Comparison of ENCODE assay signal across 11 mouse cellular contexts in the genomic region with DNA sequence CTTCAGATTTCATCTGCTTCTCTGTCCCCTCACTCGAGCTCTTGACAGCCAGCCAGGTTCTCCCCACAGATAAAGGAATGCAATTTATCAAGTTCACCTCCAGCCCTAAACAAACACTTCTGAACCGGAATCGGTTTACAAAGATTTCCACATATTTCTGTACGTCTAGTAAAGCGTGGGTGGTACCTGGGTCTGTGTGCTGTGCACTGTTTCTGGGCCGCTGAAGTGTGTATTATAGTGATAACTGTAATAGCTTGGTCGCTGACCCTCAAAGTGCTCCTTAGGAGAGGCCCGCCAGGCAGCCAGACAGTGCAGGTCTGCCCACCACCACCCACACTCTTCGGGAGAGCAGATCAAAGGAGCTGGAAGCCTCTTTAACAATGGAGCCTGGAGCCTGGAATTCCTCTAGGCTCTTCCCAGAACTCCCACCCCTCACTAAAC. TPM values are rescaled to one million over a fixed set of nuclear protein-coding genes. Genes with fewer than 3 reads are reported as not detected.
DNase-seq lines count a peak whose midpoint lies in the region; ATAC-seq and TF ChIP-seq lines count a peak whose summit lies in the region.
"Had no signal": no experiment of that assay in that cellular context is flagged by ENCODE, and none has a peak within 500 bp of the region (broad histone marks: within the 10 kb centered on the region; RNA-seq: fewer than 3 reads in every experiment).

No protein-coding gene starts in this region.

- H3K36me3 ChIP-seq in intestine, embryonic 15.5 days = no peaks in the 10 kb centered on the region
- H3K36me3 ChIP-seq in myocyte (ENCODE audit: control insufficient read depth, insufficient read depth) = no peaks in the 10 kb centered on the region

- no peak overlapping the region for H3ac ChIP-seq in myocyte (ENCODE audit: control insufficient read depth, insufficient read length)

- H3K9me3 ChIP-seq in intestine, embryonic 15.5 days = no peaks in the 10 kb centered on the region

- peak; percentile 62 for ATAC-seq in intestine, embryonic 15.5 days

- H3K4me3 ChIP-seq in gastrocnemius, adult 2 months = no peak overlapping the region
- no peak overlapping the region for H3K4me3 ChIP-seq in intestine, embryonic 15.5 days (replicated peaks)
- no peak overlapping the region for H3K4me3 ChIP-seq in myocyte

- H3K79me2 ChIP-seq in myocyte (ENCODE audit: control insufficient read depth, insufficient read depth) = no peaks in the 10 kb centered on the region

- intact Hi-C loops in gastrocnemius, adult 2 months (cut with DNase I) = no loop called here

- H3K9ac ChIP-seq in intestine, embryonic 15.5 days = no peak overlapping the region

- peak overlapping the region; percentile 56; the same call in 1 of the 2 replicates for H3K27ac ChIP-seq in gastrocnemius, adult 2 months
- H3K27ac ChIP-seq in intestine, embryonic 15.5 days = 0 out of 2 replicates have a peak overlapping the region, but pooled peaks have one; percentile 1

- no peak overlapping the region for H3K4me2 ChIP-seq in intestine, embryonic 15.5 days (replicated peaks)
- peak overlapping the region; percentile 32 for H3K4me2 ChIP-seq in myocyte (ENCODE audit: low read depth)

- no peak for TF ChIP-seq POLR2A in myocyte (IDR thresholded peaks at IDR 0.05; ENCODE audit: insufficient read length, low read depth)

- no peak for TF ChIP-seq CTCF in gastrocnemius, adult 2 months (IDR thresholded peaks at IDR 0.05)

- 10% methylated on average over 9 of the region's 9 CpGs for WGBS in intestine, embryonic 15.5 days

- peaks cover 12% of the 10 kb centered on the region for H3K4me1 ChIP-seq in intestine, embryonic 15.5 days (replicated peaks)

- no peak for DNase-seq in gastrocnemius, adult 2 months
- DNase-seq in gastrocnemius, postnatal 25 days = no peak
- peak; percentile 33 to 67 for DNase-seq in lung, adult 18-20 months
- no peak for DNase-seq in lung, postnatal 25 days (ENCODE audit: low spot score)
- no peak for DNase-seq in left cerebral cortex, adult 18-20 months (ENCODE audit: low spot score in 2 of 2)
- no peak for DNase-seq in cerebellum, adult 9-11 months
- DNase-seq: adrenal gland, adult 8-10 months; cerebellum, postnatal 10 days; gastrocnemius, postnatal 14 days had no signal

- no peaks in the 10 kb centered on the region for H3K27me3 ChIP-seq in intestine, embryonic 15.5 days (replicated peaks)
- H3K27me3 ChIP-seq in myocyte (ENCODE audit: control insufficient read depth, insufficient read depth, insufficient read length) = no peaks in the 10 kb centered on the region

TF ChIP-seq in myocyte, 11 proteins besides CTCF, POLR2A, EP300 and RAD21:
- TF ChIP-seq REST (IDR thresholded peaks at IDR 0.05; ENCODE audit: insufficient read depth, insufficient read length) = no peak
- TF ChIP-seq MAX (IDR thresholded peaks at IDR 0.05; ENCODE audit: low read depth) = no peak
- TF ChIP-seq USF1 (IDR thresholded peaks at IDR 0.05; ENCODE audit: low read depth) = no peak
- TF ChIP-seq MYOD1 (IDR thresholded peaks at IDR 0.05; ENCODE audit: control insufficient read depth in 1 of 3, insufficient read length in 2 of 3, low read depth in 2 of 3) = no peak
- TF ChIP-seq CEBPB (IDR thresholded peaks at IDR 0.05; ENCODE audit: insufficient read depth, poor library complexity, severe bottlenecking) = no peak

RNA-seq across cellular contexts. Expression of gene Lamc2, which starts 13.9 kb away (rescaled TPM):
- total RNA-seq in gastrocnemius, adult 2 months (2021) = 1 to 10 TPM; 3.8 to 4.4 TPM
- total RNA-seq in gastrocnemius, postnatal 25 days (2021) = 1 to 10 TPM; 5.0 to 6.1 TPM
- polyA plus RNA-seq in intestine, embryonic 15.5 days (2015; fragmentation: Nextera tagmentation; extraction: Ambion mirVana) = 7.2 and 7.3 TPM in 2 replicates
- polyA plus RNA-seq in myocyte (2012; fragmentation: generic; extraction: Trizol) = 10.2 TPM
- total RNA-seq in left cerebral cortex, adult 18-20 months (2021) = 10 to 100 TPM; 11.2 TPM

Comparison
In these comparisons a context has a peak if more than half of its experiments do, and no peak if none do; other contexts are left out.
1. DNase-seq: peak in lung, adult 18-20 months (2 of 2); none in gastrocnemius, adult 2 months (single experiment), gastrocnemius, postnatal 25 days (single experiment), lung, postnatal 25 days (single experiment), left cerebral cortex, adult 18-20 months (0 of 2) and cerebellum, adult 9-11 months (single experiment).